Mouse (Mus musculus): ENCODE measurements around the gene Usp22. TPM values are rescaled to one million over a fixed set of nuclear protein-coding genes. Genes with fewer than 3 reads are reported as not detected.

Gene Usp22
- polyA plus RNA-seq, 1 experiment from 2014 or later: 186 TPM

Other genes with a start within 250 kb of the Usp22 start
- gene Map2k3, start 243.0 kb downstream of the Usp22 start, polyA plus RNA-seq (2014; fragmentation: Nextera tagmentation; extraction: Ambion mirVana): 66.4 and 78.5 TPM in 2 replicates
- gene Kcnj12, start 152.5 kb downstream of the Usp22 start, polyA plus RNA-seq (2014; fragmentation: Nextera tagmentation; extraction: Ambion mirVana): 0.08 TPM in 1 of 2 replicates, not detected in the other
- gene Tnfrsf13b, start 48.3 kb downstream of the Usp22 start, polyA plus RNA-seq (2014; fragmentation: Nextera tagmentation; extraction: Ambion mirVana): 0.89 and 0.99 TPM in 2 replicates
- 0.44 TPM in 1 of 2 replicates, not detected in the other for gene Aldh3a1, start 32.5 kb upstream of the Usp22 start, polyA plus RNA-seq (2014; fragmentation: Nextera tagmentation; extraction: Ambion mirVana)
- 16.8 and 19.7 TPM in 2 replicates for gene Aldh3a2, start 92.4 kb upstream of the Usp22 start, polyA plus RNA-seq (2014; fragmentation: Nextera tagmentation; extraction: Ambion mirVana)
- not detected in 2 replicates for gene Slc47a2, start 167.8 kb upstream of the Usp22 start, polyA plus RNA-seq (2014; fragmentation: Nextera tagmentation; extraction: Ambion mirVana)
- gene Slc47a1, start 203.3 kb upstream of the Usp22 start, polyA plus RNA-seq (2014; fragmentation: Nextera tagmentation; extraction: Ambion mirVana): 0.05 TPM in 1 of 2 replicates, not detected in the other